Mouse (Mus musculus) olfactory bulb, adult 2 months (tissue): ENCODE results near the gene Rgs9.

Experiments
- CTCF ChIP-seq: fragments of 200-500 bp; IDR thresholded peaks from 2 replicates; pipeline ENCODE4 v1.5.1; 2012; ENCODE audit warnings: low read depth, mild to moderate bottlenecking, low read length, moderate library complexity; ENCODE audit not compliant: insufficient read depth
- POLR2A ChIP-seq: fragments of 200-500 bp; IDR thresholded peaks from 2 replicates; pipeline ENCODE4 v1.6.1; 2012; ENCODE audit warnings: mild to moderate bottlenecking, low read depth, low read length, moderate library complexity; ENCODE audit not compliant: insufficient read depth

- TF ChIP-seq CTCF (no peak), POLR2A (no peak)
Measured at GRCm38 (mm10) chr11:109257824-109258223, 40.1 kb downstream of the Rgs9 start.
